Comparison of ENCODE assay signal across 24 mouse cellular contexts in the genomic region with DNA sequence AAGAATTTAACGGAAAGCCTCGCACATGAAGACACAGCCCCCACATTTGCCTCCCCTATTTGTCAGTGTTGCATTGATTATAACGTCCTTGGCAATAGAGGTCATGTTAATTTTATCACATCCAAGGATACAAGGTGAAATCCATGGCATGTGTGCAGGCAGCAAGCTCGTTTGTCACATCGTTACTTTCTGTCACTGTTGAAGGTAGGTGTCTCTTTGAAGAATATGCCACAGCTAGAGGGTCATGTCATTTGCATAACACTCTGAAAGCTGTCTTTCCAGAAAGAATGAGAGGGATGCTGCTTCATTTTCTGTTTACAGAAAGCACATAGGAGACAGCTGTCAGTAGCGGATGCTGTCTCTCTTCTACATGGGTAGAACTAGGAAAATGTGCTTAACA.
"Had no signal": no experiment of that assay in that cellular context is flagged by ENCODE, and none has a peak within 500 bp of the region (broad histone marks: within the 10 kb centered on the region; RNA-seq: fewer than 3 reads in every experiment).

No protein-coding gene starts in this region.

- H3K27ac ChIP-seq: kidney, embryonic 15.5 days; limb, embryonic 10.5 days; limb, embryonic 13.5 days; liver, embryonic 12.5 days; liver, embryonic 15.5 days; lung, embryonic 15.5 days; neural tube, embryonic 12.5 days; neural tube, embryonic 15.5 days; stomach, postnatal 0 days had no signal

- ATAC-seq: liver, embryonic 12.5 days had no signal

- H3K27me3 ChIP-seq: kidney, embryonic 15.5 days; limb, embryonic 13.5 days; liver, embryonic 12.5 days; liver, embryonic 15.5 days; lung, embryonic 15.5 days; megakaryocyte, embryonic 14.5 days; neural tube, embryonic 12.5 days; neural tube, embryonic 15.5 days had no signal

- H3K4me3 ChIP-seq: kidney, embryonic 15.5 days; limb, embryonic 10.5 days; limb, embryonic 13.5 days; liver, embryonic 12.5 days; liver, embryonic 15.5 days; lung, embryonic 15.5 days; megakaryocyte, embryonic 14.5 days; neural tube, embryonic 12.5 days; neural tube, embryonic 15.5 days had no signal

- H3K4me2 ChIP-seq: kidney, embryonic 15.5 days; limb, embryonic 13.5 days; liver, embryonic 12.5 days; liver, embryonic 15.5 days; lung, embryonic 15.5 days; neural tube, embryonic 12.5 days; neural tube, embryonic 15.5 days had no signal

- H3K36me3 ChIP-seq: kidney, embryonic 15.5 days; limb, embryonic 10.5 days; limb, embryonic 13.5 days; liver, embryonic 12.5 days; liver, embryonic 15.5 days; lung, embryonic 15.5 days; neural tube, embryonic 12.5 days; neural tube, embryonic 15.5 days had no signal

- DNase-seq: kidney, adult 11 months; kidney, adult 8-10 months; kidney, postnatal 10 days; kidney, postnatal 36 days; liver; lung, adult 18-20 months; lung, postnatal 10 days; lung, postnatal 36 days; right cerebral cortex, adult 18-20 months; right cerebral cortex, postnatal 14 days; right cerebral cortex, postnatal 4 days; thymus, adult 2 months; thymus, postnatal 14 days; thymus, postnatal 4 days had no signal

- H3K4me1 ChIP-seq: kidney, embryonic 15.5 days; limb, embryonic 10.5 days; limb, embryonic 13.5 days; liver, embryonic 12.5 days; liver, embryonic 15.5 days; lung, embryonic 15.5 days; megakaryocyte, embryonic 14.5 days; neural tube, embryonic 12.5 days; neural tube, embryonic 15.5 days had no signal

- H3K9ac ChIP-seq: kidney, embryonic 15.5 days; limb, embryonic 13.5 days; liver, embryonic 12.5 days; liver, embryonic 15.5 days; lung, embryonic 15.5 days; neural tube, embryonic 12.5 days; neural tube, embryonic 15.5 days had no signal

- H3K9me3 ChIP-seq: kidney, embryonic 15.5 days; limb, embryonic 10.5 days; limb, embryonic 13.5 days; liver, embryonic 12.5 days; liver, embryonic 15.5 days; lung, embryonic 15.5 days; megakaryocyte, embryonic 14.5 days; neural tube, embryonic 12.5 days; neural tube, embryonic 15.5 days had no signal
